Mouse (Mus musculus) forebrain, embryonic 16.5 days (tissue): Measurements from ENCODE around the gene Abhd12b. TPM values are rescaled to one million over a fixed set of nuclear protein-coding genes. Genes with fewer than 3 reads are reported as not detected.
A peak's percentile ranks its signal among the peaks of the same experiment; 100 is the strongest.

Source experiments
- ATAC-seq: fragments of 200-750 bp; cut with Nextera tagmentation; 2 replicates; pipeline ENCODE4 v1.8.0; 2017; ENCODE audit warnings: mild to moderate bottlenecking, moderate library complexity
- H3K27ac ChIP-seq: fragments of 300-500 bp; sonication (generic); 2 replicates; pipeline ENCODE4 v1.5.1; 2014; ENCODE audit warnings: low read length, control low read depth
- H3K27me3 ChIP-seq: fragments of 300-500 bp; sonication (generic); replicated peaks from 2 replicates; pipeline ENCODE4 v1.6.1; 2014; ENCODE audit warnings: low read length; ENCODE audit not compliant: control insufficient read depth, insufficient read depth
- H3K36me3 ChIP-seq: fragments of 300-500 bp; sonication (generic); 2 replicates; pipeline ENCODE4 v1.6.1; 2014; ENCODE audit not compliant: control insufficient read depth, insufficient read depth
- H3K4me1 ChIP-seq: fragments of 300-500 bp; sonication (generic); replicated peaks from 2 replicates; pipeline ENCODE4 v1.6.1; 2014; ENCODE audit warnings: low read length; ENCODE audit not compliant: control insufficient read depth, insufficient read depth
- H3K4me2 ChIP-seq: fragments of 300-500 bp; sonication (generic); 2 replicates; pipeline ENCODE4 v1.6.1; 2014; ENCODE audit warnings: mild to moderate bottlenecking, low read length, control low read depth
- H3K4me3 ChIP-seq: fragments of 300-500 bp; sonication (generic); replicated peaks from 2 replicates; pipeline ENCODE4 v1.5.1; 2014; ENCODE audit warnings: mild to moderate bottlenecking, low read length, control low read depth
- H3K9ac ChIP-seq: fragments of 300-500 bp; sonication (generic); replicated peaks from 2 replicates; pipeline ENCODE4 v1.6.1; 2014; ENCODE audit warnings: low read depth, low read length, control low read depth
- H3K9me3 ChIP-seq: fragments of 300-500 bp; sonication (generic); 2 replicates; pipeline ENCODE4 v1.6.1; 2016; ENCODE audit warnings: low read length; ENCODE audit not compliant: control insufficient read depth
- WGBS: fragments of 180-500 bp; shearing (Covaris S2); extraction: QIAGEN DNeasy Blood & Tissue Kit; methylation state at CpG from one replicate; pipeline ENCODE4 v1.1.7; 2014; 5-methylcytosine and 5-hydroxymethylcytosine counted together
- polyA plus RNA-seq: library from polyadenylated mRNA; unstranded; fragments of >200 nt; fragmentation: Nextera tagmentation; extraction: Ambion mirVana; gene quantifications from 2 replicates; pipeline ENCODE4 v1.2.1, GENCODE M21; 2015

The Abhd12b gene
- polyA plus RNA-seq: not detected in 2 replicates

DNA sequence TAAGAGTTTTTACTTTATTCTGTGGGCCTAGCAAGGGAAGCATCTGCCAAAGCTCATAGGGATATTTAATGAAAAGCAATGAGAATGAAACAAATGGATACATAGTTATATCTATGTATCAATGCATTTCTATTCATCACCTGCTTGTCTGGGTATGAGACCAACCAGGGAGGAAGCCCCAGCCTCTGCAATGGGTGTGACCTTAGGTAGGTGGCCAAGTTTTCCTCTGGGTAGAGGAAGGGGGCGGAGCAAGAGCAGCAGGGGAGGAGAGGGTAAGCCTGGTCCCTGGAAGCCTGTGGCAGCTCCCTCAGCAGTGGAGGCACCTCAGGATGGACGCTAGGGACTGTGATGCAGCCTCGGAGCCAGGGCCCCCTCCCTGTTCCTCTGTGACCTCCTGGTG, at the start of gene Abhd12b:
Abhd12b (plus strand) TSS at position 301 of the 400 bp plus-strand sequence.
- Histone ChIP-seq H3K4me1 (peaks cover 1% of the 10 kb centered on the region; the same call in 1 of the 2 replicates), H3K4me2 (no peak within 1 kb of the TSS), H3K27me3 (no peaks in the 10 kb centered on the region), H3K9ac (no peak within 1 kb of the TSS), H3K4me3 (no peak within 1 kb of the TSS), H3K36me3 (no peaks in the 10 kb centered on the region), H3K27ac (no peak within 1 kb of the TSS), H3K9me3 (no peaks in the 10 kb centered on the region)
- no peak for ATAC-seq
- 44% methylated on average over 3 of the region's 3 CpGs for WGBS

DNA sequence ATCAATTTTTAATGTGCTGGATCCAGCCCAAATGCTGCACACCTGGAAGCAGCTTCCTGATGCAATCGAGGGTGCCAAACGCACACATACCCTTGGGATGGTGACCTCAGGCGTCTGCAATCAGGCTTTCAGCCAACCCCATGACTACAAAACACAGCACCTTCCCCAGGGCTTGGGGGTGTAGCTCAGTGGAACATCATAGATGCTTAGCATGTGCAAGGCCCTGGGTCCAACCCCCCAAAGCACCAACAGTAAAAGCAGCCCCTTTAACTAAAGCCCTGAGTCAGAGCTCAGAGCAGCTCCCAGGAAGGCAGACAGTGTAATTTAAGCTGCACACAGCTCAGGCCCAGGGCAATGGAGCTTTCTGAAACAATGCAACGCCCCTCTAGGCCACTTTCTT, 49.7 kb upstream of the Abhd12b start:
- no peak for ATAC-seq
- Histone ChIP-seq H3K4me3 (no peak overlapping the region), H3K4me2 (0 out of 2 replicates have a peak overlapping the region, but pooled peaks have one; percentile 4), H3K27me3 (no peaks in the 10 kb centered on the region), H3K27ac (no peak overlapping the region), H3K4me1 (peaks cover 58% of the 10 kb centered on the region), H3K36me3 (peaks cover 5% of the 10 kb centered on the region; the same call in 1 of the 2 replicates), H3K9me3 (no peaks in the 10 kb centered on the region), H3K9ac (0 out of 2 replicates have a peak overlapping the region, but pooled peaks have one; percentile 8)
- WGBS: 33% methylated on average over 4 of the region's 4 CpGs

DNA sequence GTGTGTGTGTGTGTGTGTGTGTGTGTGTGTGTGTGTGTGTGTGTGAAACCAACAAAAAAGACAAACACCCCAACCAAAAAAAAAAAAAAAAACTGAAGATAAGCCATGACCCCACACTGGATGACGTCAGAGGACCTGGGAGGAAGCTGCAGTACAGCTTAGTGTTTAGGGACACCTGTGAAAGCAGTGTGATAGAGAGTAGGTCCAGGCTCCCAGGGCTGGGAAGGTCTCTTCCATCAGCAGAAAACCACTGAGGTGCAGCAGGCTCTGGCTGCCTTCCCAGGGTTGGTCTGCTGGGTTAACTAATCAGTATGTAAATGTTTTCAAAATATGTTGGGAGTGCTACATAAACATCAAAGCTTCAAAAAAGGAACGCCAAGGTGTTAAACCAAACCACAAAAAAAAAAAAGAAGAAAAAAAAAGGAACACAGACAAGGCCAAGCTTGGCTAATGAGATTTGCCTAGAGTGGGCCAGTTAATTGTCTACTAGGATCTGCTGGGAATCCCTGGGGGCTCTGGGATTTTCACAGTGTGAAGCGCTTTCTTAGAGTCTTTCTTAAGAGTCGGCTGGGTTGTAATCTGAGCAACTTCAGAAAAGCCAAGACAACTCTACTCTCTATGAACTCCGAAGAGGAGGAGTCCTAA, 49.0 kb upstream of the Abhd12b start:
- Histone ChIP-seq H3K9ac (no peak overlapping the region), H3K4me3 (no peak overlapping the region), H3K4me1 (peaks cover 58% of the 10 kb centered on the region), H3K27ac (no peak overlapping the region), H3K27me3 (no peaks in the 10 kb centered on the region), H3K4me2 (peak overlapping the region; percentile 65), H3K9me3 (no peaks in the 10 kb centered on the region), H3K36me3 (peaks cover 5% of the 10 kb centered on the region; the same call in 1 of the 2 replicates)
- ATAC-seq: no peak
- 7% methylated on average over 5 of the region's 5 CpGs for WGBS

DNA sequence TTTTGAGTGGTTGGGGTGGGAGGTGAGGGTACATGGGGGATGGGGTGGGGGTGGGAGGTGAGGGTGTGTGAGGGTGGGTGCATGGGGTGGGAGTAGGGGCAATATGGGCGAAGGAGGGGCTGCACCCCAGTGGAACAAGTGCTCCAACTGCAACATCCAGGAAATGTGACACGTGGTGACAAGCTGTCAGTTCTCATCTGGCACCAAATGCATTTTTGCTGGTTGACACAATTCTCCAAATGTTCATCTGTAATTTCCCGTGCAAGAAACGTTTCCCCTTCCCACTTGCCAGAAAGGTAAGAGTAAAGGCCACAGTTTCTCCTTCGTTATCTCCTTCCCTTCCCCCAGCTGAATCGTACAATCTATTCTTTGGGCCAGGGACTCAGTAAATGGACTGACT, 48.1 kb upstream of the Abhd12b start:
- no peaks in the 10 kb centered on the region for H3K9me3 ChIP-seq
- H3K9ac ChIP-seq: no peak overlapping the region
- H3K27me3 ChIP-seq: no peaks in the 10 kb centered on the region
- no peak for ATAC-seq
- peaks cover 65% of the 10 kb centered on the region for H3K4me1 ChIP-seq
- H3K27ac ChIP-seq: peak overlapping the region; percentile 62
- H3K4me2 ChIP-seq: peak overlapping the region; percentile 65
- H3K36me3 ChIP-seq: peaks cover 3% of the 10 kb centered on the region; the same call in 1 of the 2 replicates
- H3K4me3 ChIP-seq: peak overlapping the region; percentile 15; the same call in 1 of the 2 replicates
- 34% methylated on average over 6 of the region's 6 CpGs for WGBS

DNA sequence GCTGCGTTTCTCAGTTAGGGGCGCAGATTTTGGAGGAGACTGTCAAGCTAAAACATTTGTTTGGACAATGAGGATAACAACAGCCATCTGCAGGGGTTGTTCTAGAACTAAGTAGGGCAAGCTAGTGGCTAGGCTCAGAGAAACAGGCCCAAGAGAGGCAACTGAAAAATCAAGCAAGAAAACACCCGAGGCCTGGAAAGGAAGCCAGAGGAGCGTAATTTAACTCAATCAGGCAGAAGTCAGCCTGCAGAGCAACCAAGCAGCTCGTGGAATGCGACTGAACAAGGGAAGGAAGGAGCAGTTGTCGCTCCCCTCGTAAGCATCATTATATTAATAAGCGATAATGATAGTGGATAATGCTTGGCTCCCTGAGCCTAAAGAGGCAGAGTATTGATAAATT, 47.4 kb upstream of the Abhd12b start:
- no peak for ATAC-seq
- 37% methylated on average over 9 of the region's 9 CpGs for WGBS
- Histone ChIP-seq H3K4me1 (peaks cover 65% of the 10 kb centered on the region), H3K27me3 (no peaks in the 10 kb centered on the region), H3K27ac (peak overlapping the region; percentile 62), H3K9ac (no peak overlapping the region), H3K36me3 (peaks cover 2% of the 10 kb centered on the region; the same call in 1 of the 2 replicates), H3K4me2 (peak overlapping the region; percentile 65), H3K4me3 (peak overlapping the region; percentile 15; the same call in 1 of the 2 replicates), H3K9me3 (no peaks in the 10 kb centered on the region)

DNA sequence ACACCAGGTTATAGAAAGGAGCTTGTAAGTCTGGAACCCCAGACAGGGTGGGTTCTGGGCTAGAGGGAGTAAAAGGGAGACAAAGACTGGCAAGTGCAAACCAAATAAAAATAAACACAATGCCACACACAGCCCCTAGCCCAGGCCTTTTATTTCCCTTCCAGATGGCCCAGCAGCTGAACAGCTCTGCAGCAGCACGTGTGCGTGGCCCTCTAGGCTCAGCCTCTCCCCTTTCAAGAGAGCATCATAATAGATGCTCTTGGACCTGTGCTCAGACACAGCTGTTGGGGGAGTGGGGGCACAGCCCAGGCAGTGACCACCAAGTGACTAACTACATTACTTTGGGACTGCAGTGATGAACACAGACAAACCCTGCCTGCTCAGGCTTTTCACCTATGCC, 45.8 kb upstream of the Abhd12b start:
- Histone ChIP-seq H3K4me2 (peak overlapping the region; percentile 65), H3K27me3 (no peaks in the 10 kb centered on the region), H3K4me1 (peaks cover 59% of the 10 kb centered on the region), H3K9ac (peak overlapping the region; percentile 30; the same call in 1 of the 2 replicates), H3K36me3 (no peaks in the 10 kb centered on the region), H3K27ac (peak overlapping the region; percentile 57), H3K4me3 (peak overlapping the region; percentile 81), H3K9me3 (no peaks in the 10 kb centered on the region)
- peak; percentile 50 for ATAC-seq
- WGBS: 21% methylated on average over 2 of the region's 2 CpGs

DNA sequence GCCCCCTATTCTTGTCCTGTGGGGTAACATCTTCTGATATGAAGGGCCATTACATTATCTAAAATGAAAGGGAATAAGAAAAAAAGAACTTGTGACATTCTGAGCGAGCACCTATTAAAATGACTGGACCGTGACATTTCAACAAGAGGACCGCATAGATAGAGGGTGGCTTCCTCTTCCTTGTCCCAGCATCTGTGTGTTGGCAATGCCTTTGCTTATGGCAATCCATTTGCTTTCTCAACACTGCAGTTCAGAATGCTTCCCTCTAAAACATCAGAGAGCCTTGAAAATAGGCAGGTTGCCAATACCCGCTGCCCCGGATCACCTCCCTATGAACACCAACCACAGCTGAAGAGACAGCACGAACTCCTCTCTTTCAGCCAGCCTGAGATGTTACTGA, 44.0 kb upstream of the Abhd12b start:
- H3K9me3 ChIP-seq: no peaks in the 10 kb centered on the region
- H3K4me1 ChIP-seq: peaks cover 47% of the 10 kb centered on the region
- H3K36me3 ChIP-seq: no peaks in the 10 kb centered on the region
- peak overlapping the region; percentile 92 for H3K27ac ChIP-seq
- peak overlapping the region; percentile 81 for H3K4me3 ChIP-seq
- peak overlapping the region; percentile 96 for H3K9ac ChIP-seq
- ATAC-seq: no peak
- H3K4me2 ChIP-seq: peak overlapping the region; percentile 65
- 40% methylated on average over 6 of the region's 6 CpGs for WGBS
- H3K27me3 ChIP-seq: no peaks in the 10 kb centered on the region

DNA sequence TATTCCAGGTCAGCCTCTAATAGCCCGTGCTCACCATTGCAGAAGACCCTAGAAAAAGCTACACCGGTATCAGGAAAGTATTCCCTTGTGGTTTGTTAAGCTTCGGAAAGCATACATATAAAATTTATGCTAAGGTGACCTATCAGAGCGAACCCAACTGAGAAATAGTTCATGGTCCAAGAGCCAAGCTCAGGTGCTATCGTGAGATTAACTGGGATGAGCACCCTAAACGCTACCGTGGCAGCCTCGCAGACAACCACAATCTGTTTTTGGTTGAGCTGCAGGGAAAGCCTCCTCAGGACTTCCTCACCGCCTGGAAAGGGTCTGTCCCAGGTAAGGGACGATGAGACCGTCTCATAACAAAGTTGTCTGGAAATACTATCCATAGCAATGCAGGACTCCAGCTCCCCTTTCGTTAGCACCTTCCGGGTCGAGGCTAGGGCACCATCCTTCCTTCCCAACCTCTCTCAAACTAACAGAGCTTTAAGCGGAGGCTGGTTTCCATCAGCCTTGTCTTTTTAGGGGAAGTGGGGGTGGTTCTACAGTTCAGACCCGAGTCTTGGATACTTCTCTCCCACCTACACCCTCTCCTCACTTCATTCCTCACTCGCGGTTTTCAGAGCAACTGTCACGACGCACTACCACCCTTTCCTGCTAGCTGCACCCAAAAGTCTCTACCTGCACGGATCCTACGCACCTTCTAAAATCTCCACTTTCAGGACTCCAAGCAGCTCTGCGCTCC, 43.4 kb upstream of the Abhd12b start:
- H3K9me3 ChIP-seq: no peaks in the 10 kb centered on the region
- no peak for ATAC-seq
- no peaks in the 10 kb centered on the region for H3K27me3 ChIP-seq
- peak overlapping the region; percentile 81 for H3K4me3 ChIP-seq
- peak overlapping the region; percentile 92 for H3K27ac ChIP-seq
- H3K4me2 ChIP-seq: peak overlapping the region; percentile 65
- no peaks in the 10 kb centered on the region for H3K36me3 ChIP-seq
- WGBS: 11% methylated on average over 23 of the region's 23 CpGs
- peaks cover 41% of the 10 kb centered on the region for H3K4me1 ChIP-seq
- H3K9ac ChIP-seq: peak overlapping the region; percentile 96

DNA sequence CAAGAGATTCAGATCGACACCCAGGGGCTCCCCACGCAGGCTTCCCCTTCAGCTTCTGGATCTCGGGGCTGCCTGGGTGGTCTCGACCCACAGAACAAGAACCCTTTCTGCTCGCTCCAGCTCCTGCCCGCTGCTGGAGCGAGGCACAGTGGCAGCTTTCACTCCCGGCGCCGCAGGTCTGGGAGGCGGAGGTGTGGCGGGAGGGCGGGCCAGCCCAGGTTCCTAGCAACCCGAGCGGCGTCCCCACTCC, 42.9 kb upstream of the Abhd12b start:
- H3K4me2 ChIP-seq: peak overlapping the region; percentile 65
- H3K27ac ChIP-seq: peak overlapping the region; percentile 92
- H3K4me3 ChIP-seq: peak overlapping the region; percentile 81
- peak overlapping the region; percentile 96 for H3K9ac ChIP-seq
- peaks cover 36% of the 10 kb centered on the region for H3K4me1 ChIP-seq
- WGBS: 0% methylated on average over 12 of the region's 16 CpGs
- H3K27me3 ChIP-seq: no peaks in the 10 kb centered on the region
- no peaks in the 10 kb centered on the region for H3K36me3 ChIP-seq
- peak; percentile 37 for ATAC-seq
- no peaks in the 10 kb centered on the region for H3K9me3 ChIP-seq
